In genomic region chr10:118110006-118110920, GRCm38 (mm10) we compare ENCODE assay signal across 8 mouse cellular contexts. TPM values are rescaled to one million over a fixed set of nuclear protein-coding genes. Genes with fewer than 3 reads are reported as not detected.
DNase-seq lines count a peak whose midpoint lies in the region; ATAC-seq and TF ChIP-seq lines count a peak whose summit lies in the region.

No protein-coding gene starts in this region.

- no peaks in the 10 kb centered on the region for H3K27me3 ChIP-seq in limb, embryonic 12.5 days
- 0 out of 2 replicates have a peak, but pooled peaks cover under 1% of the 10 kb centered on the region for H3K27me3 ChIP-seq in limb, embryonic 10.5 days (ENCODE audit: low read depth, poor library complexity, severe bottlenecking)
- H3K27me3 ChIP-seq in Patski, result no peaks in the 10 kb centered on the region
- H3K27me3 ChIP-seq in embryonic facial prominence, embryonic 12.5 days, result 0 out of 2 replicates have a peak, but pooled peaks cover under 1% of the 10 kb centered on the region
- H3K27me3 ChIP-seq in intestine, embryonic 15.5 days (replicated peaks), result no peaks in the 10 kb centered on the region

- H3K36me3 ChIP-seq in limb, embryonic 12.5 days, result no peaks in the 10 kb centered on the region
- no peaks in the 10 kb centered on the region for H3K36me3 ChIP-seq in limb, embryonic 10.5 days
- H3K36me3 ChIP-seq in embryonic facial prominence, embryonic 12.5 days, result no peaks in the 10 kb centered on the region
- no peaks in the 10 kb centered on the region for H3K36me3 ChIP-seq in intestine, embryonic 15.5 days

- 17% methylated on average over 8 of the region's 8 CpGs for WGBS in limb, embryonic 12.5 days
- 16% methylated on average over 8 of the region's 8 CpGs for WGBS in limb, embryonic 10.5 days
- 21% methylated on average over 8 of the region's 8 CpGs for WGBS in embryonic facial prominence, embryonic 12.5 days
- WGBS in intestine, embryonic 15.5 days, result 24% methylated on average over 8 of the region's 8 CpGs

- no peaks in the 10 kb centered on the region for H3K9me3 ChIP-seq in limb, embryonic 12.5 days
- H3K9me3 ChIP-seq in limb, embryonic 10.5 days (replicated peaks), result no peaks in the 10 kb centered on the region
- H3K9me3 ChIP-seq in embryonic facial prominence, embryonic 12.5 days, result no peaks in the 10 kb centered on the region
- no peaks in the 10 kb centered on the region for H3K9me3 ChIP-seq in intestine, embryonic 15.5 days

- peak; percentile 61 for TF ChIP-seq CTCF in Patski (IDR thresholded peaks at IDR 0.05)

- CTCF ChIA-PET in Patski (lab: Charles Lee), result interaction anchor here (0.8 to 1.9 kb wide), 3 partner anchors 11 to 39 kb away, joined by 3 to 5 read pairs (median 3); no protein-coding TSS in a partner anchor

- DNase-seq in limb, embryonic 10.5 days (ENCODE audit: low spot score), result no peak
- no peak for DNase-seq in Patski (ENCODE audit: low read depth, low spot score)
- DNase-seq in lung, postnatal 14 days, result peak; percentile 65
- peak; percentile 40 for DNase-seq in yolk sac, embryonic 10.5 days (ENCODE audit: low spot score)
- no peak for DNase-seq in spleen, adult 12 weeks (ENCODE audit: low spot score)

- no peak overlapping the region for H3K9ac ChIP-seq in limb, embryonic 12.5 days (replicated peaks)
- no peak overlapping the region for H3K9ac ChIP-seq in embryonic facial prominence, embryonic 12.5 days
- H3K9ac ChIP-seq in intestine, embryonic 15.5 days, result no peak overlapping the region

- no peak overlapping the region for H3K4me3 ChIP-seq in limb, embryonic 12.5 days (replicated peaks)
- H3K4me3 ChIP-seq in limb, embryonic 10.5 days, result no peak overlapping the region
- no peak overlapping the region for H3K4me3 ChIP-seq in embryonic facial prominence, embryonic 12.5 days
- no peak overlapping the region for H3K4me3 ChIP-seq in intestine, embryonic 15.5 days (replicated peaks)

- H3K4me1 ChIP-seq in limb, embryonic 12.5 days (replicated peaks), result peaks cover 27% of the 10 kb centered on the region
- H3K4me1 ChIP-seq in limb, embryonic 10.5 days, result peaks cover 28% of the 10 kb centered on the region
- H3K4me1 ChIP-seq in embryonic facial prominence, embryonic 12.5 days, result peaks cover 7% of the 10 kb centered on the region; the same call in 1 of the 2 replicates
- peaks cover 3% of the 10 kb centered on the region; the same call in 1 of the 2 replicates for H3K4me1 ChIP-seq in intestine, embryonic 15.5 days (replicated peaks)

- ATAC-seq in limb, embryonic 12.5 days (ENCODE audit: insufficient number of reproducible peaks, insufficient read depth, low FRiP score, low TSS enrichment, low read depth), result peak; percentile 52; the same call in 1 of the 2 replicates
- peak; percentile 46 for ATAC-seq in Patski
- ATAC-seq in embryonic facial prominence, embryonic 12.5 days (ENCODE audit: insufficient number of reproducible peaks, insufficient read depth, low FRiP score, low TSS enrichment), result peak; percentile 68; the same call in 1 of the 2 replicates
- no peak for ATAC-seq in intestine, embryonic 15.5 days

- H3K4me2 ChIP-seq in limb, embryonic 12.5 days, result no peak overlapping the region
- H3K4me2 ChIP-seq in embryonic facial prominence, embryonic 12.5 days (replicated peaks), result no peak overlapping the region
- H3K4me2 ChIP-seq in intestine, embryonic 15.5 days (replicated peaks), result no peak overlapping the region

- in situ Hi-C loops in Patski (cut with MboI; ENCODE audit: low pct_unique_long_range_greater_than_20kb), result no loop called here

- H3K27ac ChIP-seq in limb, embryonic 12.5 days, result peak overlapping the region; percentile 35; the same call in 1 of the 2 replicates
- H3K27ac ChIP-seq in limb, embryonic 10.5 days, result no peak overlapping the region
- no peak overlapping the region for H3K27ac ChIP-seq in embryonic facial prominence, embryonic 12.5 days
- H3K27ac ChIP-seq in intestine, embryonic 15.5 days, result 0 out of 2 replicates have a peak overlapping the region, but pooled peaks have one; percentile 0

- POLR2A ChIA-PET in Patski (lab: Charles Lee), result no interaction called here

RNA-seq across cellular contexts. Expression of gene Mdm1, which starts 31.3 kb away (rescaled TPM):
- polyA plus RNA-seq in limb, embryonic 12.5 days (2016; fragmentation: Nextera tagmentation; extraction: Ambion mirVana), result 55.0 and 64.0 TPM in 2 replicates
- polyA plus RNA-seq in limb, embryonic 10.5 days (2016; fragmentation: Nextera tagmentation; extraction: Ambion mirVana), result 44.4 and 57.3 TPM in 2 replicates
- 11.7 TPM for polyA plus RNA-seq in Patski (2021)
- polyA plus RNA-seq in embryonic facial prominence, embryonic 12.5 days (2016; fragmentation: Nextera tagmentation; extraction: Ambion mirVana), result 47.2 and 48.7 TPM in 2 replicates
- 17.2 and 19.6 TPM in 2 replicates for polyA plus RNA-seq in intestine, embryonic 15.5 days (2015; fragmentation: Nextera tagmentation; extraction: Ambion mirVana)

Comparison
In these comparisons a context has a peak if more than half of its experiments do, and no peak if none do; other contexts are left out.
1. H3K27ac ChIP-seq: peak in limb, embryonic 12.5 days (single experiment) and intestine, embryonic 15.5 days (single experiment); none in limb, embryonic 10.5 days (single experiment) and embryonic facial prominence, embryonic 12.5 days (single experiment).
2. DNase-seq: peak in lung, postnatal 14 days (single experiment) and yolk sac, embryonic 10.5 days (single experiment); none in limb, embryonic 10.5 days (single experiment), Patski (single experiment) and spleen, adult 12 weeks (single experiment).